Mouse (Mus musculus) thymus, adult 2 months (tissue): ENCODE measurements around the gene Plrg1. TPM values are rescaled to one million over a fixed set of nuclear protein-coding genes. Genes with fewer than 3 reads are reported as not detected.

ENCODE experiments used
- DNase-seq: peaks from one replicate; pipeline ENCODE4 v3.0.0; 2021
- H3K27ac ChIP-seq: fragments of 200-500 bp; 2 replicates; pipeline ENCODE4 v1.5.1; 2012; ENCODE audit warnings: low read length, control low read depth; ENCODE audit not compliant: control insufficient read depth, insufficient read depth
- H3K27me3 ChIP-seq: fragments of 200-500 bp; 2 replicates; pipeline ENCODE4 v1.6.1; 2012; ENCODE audit warnings: mild to moderate bottlenecking, low read length, moderate library complexity, mixed read lengths; ENCODE audit not compliant: control insufficient read depth, insufficient read depth
- H3K36me3 ChIP-seq: fragments of 200-500 bp; 2 replicates; pipeline ENCODE4 v1.6.1; 2012; ENCODE audit warnings: mild to moderate bottlenecking, low read length, moderate library complexity; ENCODE audit not compliant: control insufficient read depth, insufficient read depth
- H3K4me1 ChIP-seq: fragments of 200-500 bp; replicated peaks from 2 replicates; pipeline ENCODE4 v1.6.1; 2012; ENCODE audit warnings: low read length; ENCODE audit not compliant: control insufficient read depth, insufficient read depth
- H3K4me3 ChIP-seq: fragments of 200-500 bp; 2 replicates; pipeline ENCODE4 v1.5.1; 2012; ENCODE audit warnings: mild to moderate bottlenecking, low read length, control low read depth, moderate library complexity; ENCODE audit not compliant: control insufficient read depth, insufficient read depth
- CTCF ChIP-seq: fragments of 200-500 bp; IDR thresholded peaks from 2 replicates; pipeline ENCODE4 v1.5.1; 2012; ENCODE audit warnings: mild to moderate bottlenecking, control low read depth, low read length, moderate library complexity, borderline replicate concordance; ENCODE audit not compliant: control insufficient read depth, poor library complexity, insufficient read depth; ENCODE audit errors: extremely low read depth
- POLR2A ChIP-seq: fragments of 200-500 bp; IDR thresholded peaks from 2 replicates; pipeline ENCODE4 v1.6.1; 2012; ENCODE audit warnings: mild to moderate bottlenecking, low read length, control low read depth, moderate library complexity; ENCODE audit not compliant: control insufficient read depth, poor library complexity, insufficient read depth; ENCODE audit errors: extremely low read depth
- WGBS: fragments of 180-500 bp; shearing (Covaris S2); methylation state at CpG from one replicate; pipeline ENCODE4 v1.1.7; 2018; 5-methylcytosine and 5-hydroxymethylcytosine counted together
- polyA plus RNA-seq: library from polyadenylated mRNA; depleted of rRNA; stranded (reverse); fragments of >200 nt; gene quantifications from 2 replicates; pipeline ENCODE4 v1.2.3, GENCODE M21; 2012

Gene Plrg1
- polyA plus RNA-seq, 1 experiment: 55.9 TPM

- no peaks in the 10 kb centered on the region for H3K4me1 ChIP-seq
- H3K4me3 ChIP-seq: no peak overlapping the region
- WGBS: 96% methylated on average over 4 of the region's 4 CpGs
- TF ChIP-seq CTCF (no peak), POLR2A (no peak)
- no peaks in the 10 kb centered on the region for H3K36me3 ChIP-seq
- H3K27me3 ChIP-seq: no peaks in the 10 kb centered on the region
- no peak overlapping the region for H3K27ac ChIP-seq
- DNase-seq: no peak
Measured at GRCm38 (mm10) chr3:83030331-83030730, 25.0 kb upstream of the Plrg1 start.

DNA sequence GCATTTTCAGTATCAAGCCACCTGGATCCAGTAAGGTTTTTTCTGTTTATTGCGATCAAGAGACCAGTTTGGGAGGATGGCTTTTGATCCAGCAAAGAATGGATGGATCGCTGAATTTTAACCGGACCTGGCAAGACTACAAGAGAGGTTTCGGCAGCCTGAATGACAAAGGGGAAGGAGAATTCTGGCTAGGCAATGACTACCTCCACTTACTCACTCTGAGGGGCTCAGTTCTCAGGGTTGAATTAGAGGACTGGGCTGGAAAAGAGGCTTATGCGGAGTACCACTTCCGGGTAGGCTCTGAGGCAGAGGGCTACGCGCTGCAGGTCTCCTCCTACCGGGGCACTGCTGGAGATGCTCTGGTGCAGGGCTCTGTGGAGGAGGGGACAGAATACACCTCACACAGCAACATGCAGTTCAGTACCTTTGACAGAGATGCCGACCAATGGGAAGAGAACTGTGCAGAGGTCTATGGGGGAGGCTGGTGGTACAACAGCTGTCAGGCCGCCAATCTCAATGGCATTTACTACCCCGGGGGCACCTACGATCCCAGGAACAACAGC lies 22.5 kb upstream of the Plrg1 start:
- Histone ChIP-seq H3K4me3 (no peak overlapping the region), H3K27me3 (no peaks in the 10 kb centered on the region), H3K27ac (no peak overlapping the region), H3K4me1 (no peaks in the 10 kb centered on the region), H3K36me3 (no peaks in the 10 kb centered on the region)
- no peak for DNase-seq
- WGBS: 56% methylated on average over 13 of the region's 13 CpGs
- TF ChIP-seq POLR2A: no peak
- TF ChIP-seq CTCF: no peak

DNA sequence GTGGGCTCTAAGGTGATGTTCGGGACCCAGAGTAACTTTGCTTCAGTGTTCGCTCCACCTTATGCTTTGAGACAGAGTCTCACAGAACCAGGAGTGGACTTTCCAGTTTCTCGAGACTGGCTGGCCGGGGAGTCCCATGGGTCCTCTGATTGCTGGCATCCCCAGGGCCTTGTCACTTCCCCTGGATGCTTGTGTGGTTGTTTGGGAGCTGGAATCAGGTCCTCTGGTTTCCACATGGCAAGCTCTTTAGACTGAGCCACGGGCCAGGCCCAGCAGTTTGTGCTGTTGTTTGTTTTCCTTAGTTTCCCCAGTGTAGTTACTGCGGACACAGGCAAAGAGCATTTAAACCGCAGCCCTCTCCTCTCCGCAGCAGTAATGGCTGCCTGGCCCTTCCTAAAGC lies 21.5 kb upstream of the Plrg1 start:
- Histone ChIP-seq H3K4me1 (no peaks in the 10 kb centered on the region), H3K27ac (no peak overlapping the region), H3K36me3 (no peaks in the 10 kb centered on the region), H3K27me3 (no peaks in the 10 kb centered on the region), H3K4me3 (no peak overlapping the region)
- TF ChIP-seq POLR2A: no peak
- TF ChIP-seq CTCF: no peak
- DNase-seq: no peak
- 87% methylated on average over 8 of the region's 8 CpGs for whole genome bisulfite sequencing

- Histone ChIP-seq H3K27me3 (no peaks in the 10 kb centered on the region), H3K4me1 (no peaks in the 10 kb centered on the region), H3K27ac (no peak overlapping the region), H3K36me3 (no peaks in the 10 kb centered on the region), H3K4me3 (no peak overlapping the region)
- TF ChIP-seq CTCF: no peak
- no peak for DNase-seq
- 92% methylated on average over 2 of the region's 2 CpGs for WGBS
Measured at GRCm38 (mm10) chr3:83038865-83039264, 16.5 kb upstream of the Plrg1 start.

GRCm38 (mm10) chr3:83039666-83040065 lies 15.7 kb upstream of the Plrg1 start:
- no peak for DNase-seq
- no peaks in the 10 kb centered on the region for H3K27me3 ChIP-seq
- H3K36me3 ChIP-seq: no peaks in the 10 kb centered on the region
- no peak overlapping the region for H3K4me3 ChIP-seq
- H3K27ac ChIP-seq: no peak overlapping the region
- WGBS: 85% methylated on average over 4 of the region's 4 CpGs
- H3K4me1 ChIP-seq: no peaks in the 10 kb centered on the region
- TF ChIP-seq POLR2A: no peak

DNA sequence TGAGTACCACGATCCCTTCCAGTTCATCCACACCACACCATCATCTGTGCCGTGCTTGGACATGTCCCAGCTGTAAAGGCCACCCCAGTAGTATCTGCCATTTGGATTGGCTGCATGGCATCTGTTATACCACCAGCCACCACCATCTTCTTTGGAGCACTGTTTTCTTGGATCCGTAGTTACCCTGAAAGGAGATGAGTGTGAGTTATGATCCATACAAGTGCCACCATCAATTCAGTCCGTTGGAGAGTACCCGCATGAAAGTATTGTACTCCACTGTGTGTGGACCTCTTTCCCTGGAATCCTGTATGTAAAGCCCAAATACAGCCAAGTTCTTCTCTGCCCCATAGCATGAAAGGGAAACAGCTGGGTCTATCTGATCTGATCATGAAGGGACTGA lies 12.9 kb upstream of the Plrg1 start:
- no peaks in the 10 kb centered on the region for H3K36me3 ChIP-seq
- H3K4me3 ChIP-seq: no peak overlapping the region
- no peaks in the 10 kb centered on the region for H3K4me1 ChIP-seq
- no peaks in the 10 kb centered on the region for H3K27me3 ChIP-seq
- no peak for DNase-seq
- H3K27ac ChIP-seq: no peak overlapping the region
- 94% methylated on average over 5 of the region's 5 CpGs for WGBS
- no peak for TF ChIP-seq POLR2A
- TF ChIP-seq CTCF: no peak

DNA sequence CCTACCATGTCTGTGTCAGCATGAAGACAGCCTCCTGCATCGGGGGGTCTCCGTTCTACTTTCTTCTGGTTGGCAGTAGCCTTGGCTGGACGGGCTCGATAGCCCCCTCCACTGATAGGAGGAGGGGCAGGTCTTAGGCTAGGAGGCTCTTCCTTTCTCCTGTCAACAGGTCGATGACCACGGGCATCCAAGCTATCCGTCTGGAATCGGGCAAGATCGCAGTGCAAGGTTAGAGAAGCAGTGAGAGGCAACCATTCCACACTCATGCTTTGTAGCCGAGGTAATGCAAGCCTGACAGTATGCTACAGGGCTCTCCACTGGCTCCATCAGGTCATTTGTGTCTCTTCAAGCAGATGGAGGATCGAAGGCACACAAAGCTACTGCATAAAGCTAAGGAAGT lies 8.7 kb upstream of the Plrg1 start:
- DNase-seq: no peak
- WGBS: 87% methylated on average over 11 of the region's 11 CpGs
- no peak overlapping the region for H3K4me3 ChIP-seq
- TF ChIP-seq CTCF (no peak), POLR2A (no peak)
- H3K27ac ChIP-seq: no peak overlapping the region
- no peaks in the 10 kb centered on the region for H3K36me3 ChIP-seq
- no peaks in the 10 kb centered on the region for H3K4me1 ChIP-seq
- no peaks in the 10 kb centered on the region for H3K27me3 ChIP-seq
